ENCODE assay signal across 22 mouse cellular contexts in the genomic region with DNA sequence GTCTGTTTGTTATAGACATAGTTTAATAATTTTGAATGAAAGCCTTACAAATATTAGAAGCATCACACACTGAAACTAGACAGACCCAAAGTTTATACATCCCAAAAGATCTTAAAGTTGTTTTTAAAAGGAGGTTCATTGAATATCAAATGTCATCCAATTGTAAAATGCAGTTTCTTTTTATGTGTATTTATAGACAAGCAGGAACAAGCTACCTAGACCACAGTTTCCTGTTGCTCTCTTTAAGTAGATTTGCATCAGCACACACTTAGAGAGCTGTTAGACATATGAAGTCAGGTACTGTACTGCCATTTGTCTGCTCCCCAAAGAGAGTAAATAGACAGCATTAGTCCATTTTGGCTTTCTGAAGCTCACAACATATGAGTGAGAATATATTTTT.
A peak's percentile ranks its signal among the peaks of the same experiment; 100 is the strongest.
DNase-seq lines count a peak whose midpoint lies in the region; ATAC-seq and TF ChIP-seq lines count a peak whose summit lies in the region.
"Had no signal": no experiment of that assay in that cellular context is flagged by ENCODE, and none has a peak within 500 bp of the region (broad histone marks: within the 10 kb centered on the region; RNA-seq: fewer than 3 reads in every experiment).

No protein-coding gene starts in this region.

- H3K36me3 ChIP-seq in MEL (ENCODE audit: control insufficient read depth in 1 of 2, insufficient read depth in 2 of 2, low read length in 2 of 2), result peaks cover 0 to 37% of the 10 kb centered on the region in 2 experiments; a peak in 2 of 4 replicates
- H3K36me3 ChIP-seq in splenic B cell, adult 2 months (ENCODE audit: control insufficient read depth, insufficient read depth, low read length, poor library complexity, severe bottlenecking), result no peaks in the 10 kb centered on the region
- H3K36me3 ChIP-seq: heart, embryonic 13.5 days; limb, embryonic 15.5 days; midbrain, embryonic 13.5 days had no signal

- H3K27me3 ChIP-seq in MEL (ENCODE audit: control insufficient read depth in 1 of 2, insufficient read depth in 2 of 2, low read length in 2 of 2), result no peaks in the 10 kb centered on the region
- H3K27me3 ChIP-seq in splenic B cell, adult 2 months (ENCODE audit: control insufficient read depth, insufficient read depth, low read length, poor library complexity, severe bottlenecking), result no peaks in the 10 kb centered on the region
- H3K27me3 ChIP-seq: forebrain, embryonic 13.5 days; heart, embryonic 13.5 days; limb, embryonic 15.5 days; midbrain, embryonic 13.5 days; Patski had no signal

- no peaks in the 10 kb centered on the region for H3K9me3 ChIP-seq in MEL (replicated peaks; ENCODE audit: insufficient read depth, low read length)
- H3K9me3 ChIP-seq: forebrain, embryonic 13.5 days; limb, embryonic 15.5 days; midbrain, embryonic 13.5 days had no signal

- peak; percentile 75 to 82 for TF ChIP-seq EP300 in MEL (IDR thresholded peaks at IDR 0.05; ENCODE audit: low read depth in 1 of 2, low read length in 2 of 2)

- no peak for TF ChIP-seq POLR2A in MEL (IDR thresholded peaks at IDR 0.05; ENCODE audit: control insufficient read depth in 1 of 2, insufficient read depth in 1 of 2, low read depth in 1 of 2, low read length in 2 of 2, poor library complexity in 1 of 2)

- H3K79me2 ChIP-seq in MEL (ENCODE audit: control insufficient read depth, insufficient read depth, low read length, poor library complexity), result peaks cover 3% of the 10 kb centered on the region; the same call in 1 of the 2 replicates

- no peak for TF ChIP-seq CTCF in MEL (IDR thresholded peaks at IDR 0.05 in 2 of 3, conservative IDR thresholded peaks at IDR 0.05 in 1 of 3; ENCODE audit: control insufficient read depth in 1 of 3, insufficient read depth in 1 of 3, low read depth in 2 of 3, low read length in 3 of 3, poor library complexity in 1 of 3, severe bottlenecking in 1 of 3)

- ATAC-seq in inflammation-experienced regulatory T-cells, adult 6 months, result peak; percentile 97
- ATAC-seq: forebrain, embryonic 13.5 days; hindbrain, postnatal 0 days; midbrain, embryonic 13.5 days; Patski had no signal

- peak overlapping the region; percentile 30; the same call in 1 of the 2 replicates for H3K9ac ChIP-seq in MEL (ENCODE audit: control insufficient read depth, low read depth, low read length, poor library complexity, severe bottlenecking)
- H3K9ac ChIP-seq: forebrain, embryonic 13.5 days; heart, embryonic 13.5 days; limb, embryonic 15.5 days; midbrain, embryonic 13.5 days had no signal

- TF ChIP-seq RAD21 in MEL (IDR thresholded peaks at IDR 0.05; ENCODE audit: low read depth, low read length), result no peak

- DNase-seq in thymus, postnatal 0 days (ENCODE audit: low spot score), result peak; percentile 78
- DNase-seq in thymus, postnatal 25 days, result no peak
- DNase-seq in MEL (ENCODE audit: low read depth, low spot score), result peak; percentile 82
- peak; percentile 77 for DNase-seq in splenic B cell, adult 2 months (ENCODE audit: low read depth, low spot score)
- no peak for DNase-seq in cerebellum, adult 11-12 months
- DNase-seq in left cerebral cortex, adult 9 months (ENCODE audit: low spot score in 2 of 2), result no peak
- no peak for DNase-seq in cerebellum, postnatal 10 days
- DNase-seq: cerebellum, adult 9-11 months; gastrocnemius, postnatal 25 days; heart, postnatal 36 days; kidney, adult 2 months; kidney, postnatal 36 days; lung, adult 18-20 months had no signal

- H3K4me1 ChIP-seq in MEL (ENCODE audit: control insufficient read depth in 1 of 2, insufficient read depth in 2 of 2, low read length in 2 of 2), result peaks cover 35 to 45% of the 10 kb centered on the region in 2 experiments

- peak overlapping the region; percentile 90 for H3K27ac ChIP-seq in MEL (ENCODE audit: control insufficient read depth, low read depth, low read length)
- H3K27ac ChIP-seq: forebrain, embryonic 13.5 days; heart, embryonic 13.5 days; hindbrain, postnatal 0 days; limb, embryonic 15.5 days; macrophage; midbrain, embryonic 13.5 days had no signal

- H3K4me3 ChIP-seq in MEL (ENCODE audit: control insufficient read depth in 1 of 2, insufficient read depth in 1 of 2, low read depth in 2 of 2, low read length in 2 of 2), result peak overlapping the region in 1 of 2 experiments; percentile 53; a peak in 2 of 4 replicates
- H3K4me3 ChIP-seq: forebrain, embryonic 13.5 days; heart, embryonic 13.5 days; limb, embryonic 15.5 days; midbrain, embryonic 13.5 days; myocyte had no signal

TF ChIP-seq in MEL, 35 proteins besides CTCF, POLR2A, EP300 and RAD21:
- no peak for TF ChIP-seq HCFC1 (IDR thresholded peaks at IDR 0.05; ENCODE audit: low read depth, low read length)
- peak; percentile 86; the same call in 1 of the 2 replicates for TF ChIP-seq MEF2A (IDR thresholded peaks at IDR 0.05; ENCODE audit: extremely low read depth, insufficient replicate concordance, low read depth, low read length, poor library complexity, severe bottlenecking)
- peak; percentile 57; the same call in 1 of the 2 replicates for TF ChIP-seq ZMIZ1 (IDR thresholded peaks at IDR 0.05; ENCODE audit: low read depth, low read length)
- 0 out of 2 replicates have a peak, but pooled peaks have one; percentile 17 for TF ChIP-seq TBP (IDR thresholded peaks at IDR 0.05; ENCODE audit: low read depth, low read length)
- TF ChIP-seq ZKSCAN1 (IDR thresholded peaks at IDR 0.05; ENCODE audit: low read depth, low read length), result no peak
- peak; percentile 78 for TF ChIP-seq ETS1 (IDR thresholded peaks at IDR 0.05; ENCODE audit: low read depth, low read length)
- peak; percentile 38; the same call in 1 of the 2 replicates for TF ChIP-seq BHLHE40 (IDR thresholded peaks at IDR 0.05; ENCODE audit: borderline replicate concordance, low read depth, low read length)
- TF ChIP-seq ELF1 (IDR thresholded peaks at IDR 0.05; ENCODE audit: low read depth, low read length), result peak; percentile 31; the same call in 1 of the 2 replicates
- 0 out of 2 replicates have a peak, but pooled peaks have one; percentile 46 for TF ChIP-seq MAX (IDR thresholded peaks at IDR 0.05; ENCODE audit: low read length)
- no peak for TF ChIP-seq MAFK (IDR thresholded peaks at IDR 0.05; ENCODE audit: borderline replicate concordance, low read depth, low read length)
- TF ChIP-seq CHD2 (IDR thresholded peaks at IDR 0.05; ENCODE audit: low read length), result no peak; the same call in 1 of the 2 replicates
- TF ChIP-seq TCF12 (IDR thresholded peaks at IDR 0.05; ENCODE audit: low read depth, low read length), result peak; percentile 36; the same call in 1 of the 2 replicates
- TF ChIP-seq MAZ (IDR thresholded peaks at IDR 0.05; ENCODE audit: low read depth, low read length), result no peak
- TF ChIP-seq GATA1 (IDR thresholded peaks at IDR 0.05; ENCODE audit: low read depth, low read length), result 0 out of 2 replicates have a peak, but pooled peaks have one; percentile 28
- TF ChIP-seq POLR2AphosphoS5 (IDR thresholded peaks at IDR 0.05; ENCODE audit: borderline replicate concordance, low read depth, low read length), result no peak
- no peak for TF ChIP-seq ZC3H11A (IDR thresholded peaks at IDR 0.05; ENCODE audit: low read depth, low read length)
- no peak for TF ChIP-seq SMC3 (IDR thresholded peaks at IDR 0.05; ENCODE audit: low read depth, low read length)
- peak; percentile 36; the same call in 1 of the 2 replicates for TF ChIP-seq RCOR1 (IDR thresholded peaks at IDR 0.05; ENCODE audit: low read depth, low read length)
- TF ChIP-seq MXI1 (IDR thresholded peaks at IDR 0.05; ENCODE audit: low read depth, low read length), result peak; percentile 33; the same call in 1 of the 2 replicates

Comparison
In these comparisons a context has a peak if more than half of its experiments do, and no peak if none do; other contexts are left out.
1. DNase-seq: peak in thymus, postnatal 0 days (single experiment), MEL (single experiment) and splenic B cell, adult 2 months (single experiment); none in thymus, postnatal 25 days (single experiment), cerebellum, adult 11-12 months (single experiment), left cerebral cortex, adult 9 months (0 of 2) and cerebellum, postnatal 10 days (0 of 2).